ENCODE assay signal across 9 mouse cellular contexts in the genomic region with DNA sequence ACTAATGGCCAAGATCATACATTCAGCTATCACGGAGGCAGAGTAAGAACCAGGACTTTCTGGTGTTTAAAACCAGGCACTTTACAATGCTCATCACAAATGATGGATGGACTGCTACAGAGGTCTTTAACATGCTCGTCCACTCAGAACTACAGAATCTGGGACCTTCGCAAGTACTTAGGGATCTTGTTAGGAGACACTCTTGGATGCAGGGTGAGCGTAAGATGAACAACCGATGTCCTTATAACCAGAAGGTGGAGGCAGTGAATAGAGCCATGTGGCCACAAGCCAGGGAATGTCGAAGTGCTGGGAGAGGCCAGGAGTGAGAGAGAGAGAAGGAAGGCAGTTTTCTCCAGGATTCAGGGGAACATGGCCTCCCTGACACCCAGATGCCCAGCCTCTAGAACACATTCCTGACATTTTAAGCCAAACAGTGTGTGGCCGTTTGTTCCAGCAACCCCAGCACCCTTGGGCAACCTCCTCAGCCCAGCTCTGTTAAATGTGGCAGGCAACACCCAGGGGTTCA.
DNase-seq lines count a peak whose midpoint lies in the region; ATAC-seq and TF ChIP-seq lines count a peak whose summit lies in the region.
"Had no signal": no experiment of that assay in that cellular context is flagged by ENCODE, and none has a peak within 500 bp of the region (broad histone marks: within the 10 kb centered on the region; RNA-seq: fewer than 3 reads in every experiment).

No protein-coding gene starts in this region.

- WGBS in hindbrain, postnatal 0 days = 56% methylated on average over 7 of the region's 7 CpGs
- 85% methylated on average over 7 of the region's 7 CpGs for WGBS in hindbrain, embryonic 12.5 days
- 45% methylated on average over 7 of the region's 7 CpGs for WGBS in lung, adult 2 months
- 82% methylated on average over 7 of the region's 7 CpGs for WGBS in midbrain, embryonic 15.5 days

- no peak; the same call in 1 of the 2 replicates for TF ChIP-seq POLR2A in lung, adult 2 months (IDR thresholded peaks at IDR 0.05; ENCODE audit: borderline replicate concordance, extremely low read depth, low read depth, low read length)

- no peak for TF ChIP-seq CTCF in hindbrain, postnatal 0 days (IDR thresholded peaks at IDR 0.05; ENCODE audit: low read depth)
- TF ChIP-seq CTCF in lung, adult 2 months (IDR thresholded peaks at IDR 0.05; ENCODE audit: insufficient read depth, low read length) = no peak

- ATAC-seq in hindbrain, postnatal 0 days = no peak
- no peak for ATAC-seq in hindbrain, embryonic 12.5 days (ENCODE audit: low FRiP score)
- no peak for ATAC-seq in midbrain, embryonic 15.5 days (replicated peaks)

- H3K9ac ChIP-seq in hindbrain, postnatal 0 days (replicated peaks; ENCODE audit: low read length) = no peak overlapping the region
- H3K9ac ChIP-seq in hindbrain, embryonic 12.5 days = no peak overlapping the region
- no peak overlapping the region for H3K9ac ChIP-seq in midbrain, embryonic 15.5 days

- no peak overlapping the region for H3K27ac ChIP-seq in hindbrain, postnatal 0 days
- H3K27ac ChIP-seq in hindbrain, embryonic 12.5 days = no peak overlapping the region
- no peak overlapping the region for H3K27ac ChIP-seq in midbrain, embryonic 15.5 days

- DNase-seq in hindbrain, postnatal 0 days (ENCODE audit: low spot score) = peak; percentile 34
- DNase-seq in adipocyte (ENCODE audit: low spot score) = peak; percentile 58
- peak; percentile 65 for DNase-seq in gastrocnemius, postnatal 25 days
- peak; percentile 69 for DNase-seq in lung, adult 2 months
- DNase-seq in natural killer cell, adult 2 months (ENCODE audit: low spot score in 2 of 2) = no peak
- DNase-seq in right cerebral cortex, adult 18-20 months = no peak
- DNase-seq: thymus, adult 18-20 months had no signal

- no peak overlapping the region for H3K4me3 ChIP-seq in hindbrain, postnatal 0 days (ENCODE audit: low read length)
- no peak overlapping the region for H3K4me3 ChIP-seq in hindbrain, embryonic 12.5 days
- no peak overlapping the region for H3K4me3 ChIP-seq in lung, adult 2 months (replicated peaks; ENCODE audit: extremely low read depth, low read depth, low read length)
- no peak overlapping the region for H3K4me3 ChIP-seq in midbrain, embryonic 15.5 days

- H3K4me2 ChIP-seq in hindbrain, postnatal 0 days (ENCODE audit: low read depth, low read length) = no peak overlapping the region
- no peak overlapping the region for H3K4me2 ChIP-seq in hindbrain, embryonic 12.5 days (replicated peaks)
- no peak overlapping the region for H3K4me2 ChIP-seq in midbrain, embryonic 15.5 days

- H3K4me1 ChIP-seq in hindbrain, postnatal 0 days (ENCODE audit: insufficient read depth, low read length) = no peaks in the 10 kb centered on the region
- peaks cover 1% of the 10 kb centered on the region for H3K4me1 ChIP-seq in hindbrain, embryonic 12.5 days
- H3K4me1 ChIP-seq in lung, adult 2 months (ENCODE audit: control insufficient read depth, insufficient read depth, low read length) = peaks cover 24% of the 10 kb centered on the region
- no peaks in the 10 kb centered on the region; the same call in 1 of the 2 replicates for H3K4me1 ChIP-seq in midbrain, embryonic 15.5 days

- H3K36me3 ChIP-seq in hindbrain, postnatal 0 days (ENCODE audit: insufficient read depth, low read length) = no peaks in the 10 kb centered on the region
- H3K36me3 ChIP-seq in hindbrain, embryonic 12.5 days = 0 out of 2 replicates have a peak, but pooled peaks cover 7% of the 10 kb centered on the region
- H3K36me3 ChIP-seq in midbrain, embryonic 15.5 days (replicated peaks) = no peaks in the 10 kb centered on the region

- H3K9me3 ChIP-seq in hindbrain, postnatal 0 days (ENCODE audit: low read length) = no peaks in the 10 kb centered on the region
- H3K9me3 ChIP-seq in hindbrain, embryonic 12.5 days (replicated peaks) = no peaks in the 10 kb centered on the region
- no peaks in the 10 kb centered on the region for H3K9me3 ChIP-seq in midbrain, embryonic 15.5 days

- H3K27me3 ChIP-seq in hindbrain, postnatal 0 days (ENCODE audit: insufficient read depth, low read length) = no peaks in the 10 kb centered on the region
- H3K27me3 ChIP-seq in hindbrain, embryonic 12.5 days = no peaks in the 10 kb centered on the region
- no peaks in the 10 kb centered on the region for H3K27me3 ChIP-seq in midbrain, embryonic 15.5 days (replicated peaks)

Comparison
In these comparisons a context has a peak if more than half of its experiments do, and no peak if none do; other contexts are left out.
1. DNase-seq: peak in hindbrain, postnatal 0 days (single experiment), adipocyte (single experiment), gastrocnemius, postnatal 25 days (single experiment) and lung, adult 2 months (single experiment); none in natural killer cell, adult 2 months (0 of 2) and right cerebral cortex, adult 18-20 months (single experiment).